Mouse (Mus musculus): Measurements from ENCODE around the gene Evi2b. TPM values are rescaled to one million over a fixed set of nuclear protein-coding genes. Genes with fewer than 3 reads are reported as not detected.

Gene Evi2b
- polyA plus RNA-seq (2014; fragmentation: Illumina TruSeq; extraction: RNeasy Lipid Tissue Mini Kit (QIAGEN cat#74804); ENCODE audit: low read depth, low replicate concordance), result 26.3 TPM

DNA sequence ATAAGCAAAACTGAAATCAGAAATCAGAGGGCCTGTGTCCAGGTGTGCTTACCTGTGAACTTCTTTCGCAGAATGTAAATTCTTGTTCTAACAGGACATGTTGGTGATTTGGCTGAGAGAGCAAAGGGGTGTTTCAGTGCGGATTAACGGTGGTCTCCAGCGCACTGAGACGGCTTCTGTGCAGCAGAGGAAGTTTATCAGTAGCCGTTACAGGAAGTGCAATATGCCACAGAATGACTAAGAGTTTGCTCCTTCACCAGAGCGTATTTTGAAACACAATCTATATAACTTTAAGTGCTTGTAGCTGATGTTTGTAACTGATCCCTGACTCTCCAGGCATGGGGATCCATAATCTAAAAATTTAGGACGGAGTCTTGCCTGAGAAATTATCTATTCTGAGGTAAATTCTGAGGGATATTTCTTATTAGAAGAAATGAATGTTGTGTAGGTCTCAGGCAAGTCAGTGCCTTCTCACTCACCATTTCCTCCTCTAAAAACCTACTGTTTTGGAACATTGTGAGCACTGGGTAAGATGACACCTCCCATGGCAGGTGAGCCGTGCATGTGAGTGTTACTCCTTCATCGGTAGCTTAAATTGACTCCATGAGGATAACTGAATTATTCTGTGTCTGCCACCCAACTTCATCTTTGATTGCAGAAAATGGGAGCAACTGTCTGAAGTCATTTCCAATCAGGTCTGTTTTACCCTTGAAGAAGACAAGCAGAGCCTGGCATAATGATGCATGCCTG is at the start of gene Evi2b:
Gene Evi2b (minus strand): TSS at position 203 of the 750 bp plus-strand sequence.

DNA sequence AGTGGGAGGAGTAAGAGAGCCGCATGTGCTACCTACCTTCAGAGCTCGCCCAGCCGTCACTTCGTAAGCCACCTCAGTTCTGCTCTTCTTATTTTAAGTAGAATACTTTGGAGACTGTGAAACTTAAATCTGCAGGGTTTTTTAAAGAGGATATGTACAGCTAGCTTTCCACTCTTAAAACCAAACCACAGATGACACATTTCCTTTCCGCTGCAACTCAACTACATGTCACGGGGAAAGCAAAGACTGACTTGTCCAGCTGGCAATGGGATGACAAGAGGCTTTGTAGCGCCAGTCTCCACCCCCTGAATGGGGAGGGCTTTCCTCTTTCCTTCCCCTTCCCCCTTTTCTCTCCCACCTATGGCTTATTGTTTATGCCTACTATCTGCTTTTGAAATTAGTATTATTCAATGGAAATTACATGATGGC is 6.8 kb upstream of the Evi2b start, which contains the start of the genes Evi2 and Evi2a:
Gene Evi2 (minus strand): TSS at position 257 of the 429 bp plus-strand sequence.
Gene Evi2a (minus strand): TSS at position 277 of the 429 bp plus-strand sequence.

DNA sequence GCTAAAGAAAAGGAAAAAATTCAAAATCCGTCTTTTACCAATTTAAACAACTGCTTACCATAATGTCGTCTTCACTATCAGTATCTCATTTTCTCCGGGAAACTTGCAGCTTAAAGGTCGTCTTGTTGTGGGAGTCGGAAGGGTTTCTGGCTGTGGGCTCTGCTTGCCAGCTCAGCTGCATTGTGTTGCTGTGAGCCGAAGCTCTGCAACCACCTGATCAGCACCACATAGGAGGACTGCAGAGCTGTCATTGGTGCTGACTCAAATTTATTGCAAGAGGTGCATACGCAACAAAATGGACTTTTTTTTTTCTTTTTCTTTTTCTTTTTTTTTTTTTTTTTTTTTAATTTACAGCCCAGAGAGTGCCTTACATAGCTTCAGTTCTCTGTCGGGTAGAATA is 19.7 kb downstream of the Evi2b start, which contains the start of gene Omg:
Gene Omg (minus strand): TSS at position 240 of the 400 bp plus-strand sequence.

Other genes starting within 250 kb of the Evi2b start
- not detected for gene Gm9964, start 226.9 kb downstream of the Evi2b start, polyA plus RNA-seq (2014; fragmentation: Illumina TruSeq; extraction: RNeasy Lipid Tissue Mini Kit (QIAGEN cat#74804); ENCODE audit: low read depth, low replicate concordance)
- gene Nf1, start 184.1 kb downstream of the Evi2b start, polyA plus RNA-seq (2014; fragmentation: Illumina TruSeq; extraction: RNeasy Lipid Tissue Mini Kit (QIAGEN cat#74804); ENCODE audit: low read depth, low replicate concordance), result 33.9 TPM
- 2.2 TPM for gene Omg, start 19.7 kb downstream of the Evi2b start, polyA plus RNA-seq (2014; fragmentation: Illumina TruSeq; extraction: RNeasy Lipid Tissue Mini Kit (QIAGEN cat#74804); ENCODE audit: low read depth, low replicate concordance)
- gene Evi2, start 6.8 kb upstream of the Evi2b start, polyA plus RNA-seq (2014; fragmentation: Illumina TruSeq; extraction: RNeasy Lipid Tissue Mini Kit (QIAGEN cat#74804); ENCODE audit: low read depth, low replicate concordance), result 1.5 TPM
- 14.7 TPM for gene Evi2a, start 6.8 kb upstream of the Evi2b start, polyA plus RNA-seq (2014; fragmentation: Illumina TruSeq; extraction: RNeasy Lipid Tissue Mini Kit (QIAGEN cat#74804); ENCODE audit: low read depth, low replicate concordance)
- gene Rab11fip4, start 67.5 kb upstream of the Evi2b start, polyA plus RNA-seq (2014; fragmentation: Illumina TruSeq; extraction: RNeasy Lipid Tissue Mini Kit (QIAGEN cat#74804); ENCODE audit: low read depth, low replicate concordance), result 6.5 TPM

Data from sigmoid colon, adult 10 weeks (tissue).